ENCODE assay signal across 8 mouse cellular contexts in the genomic region with DNA sequence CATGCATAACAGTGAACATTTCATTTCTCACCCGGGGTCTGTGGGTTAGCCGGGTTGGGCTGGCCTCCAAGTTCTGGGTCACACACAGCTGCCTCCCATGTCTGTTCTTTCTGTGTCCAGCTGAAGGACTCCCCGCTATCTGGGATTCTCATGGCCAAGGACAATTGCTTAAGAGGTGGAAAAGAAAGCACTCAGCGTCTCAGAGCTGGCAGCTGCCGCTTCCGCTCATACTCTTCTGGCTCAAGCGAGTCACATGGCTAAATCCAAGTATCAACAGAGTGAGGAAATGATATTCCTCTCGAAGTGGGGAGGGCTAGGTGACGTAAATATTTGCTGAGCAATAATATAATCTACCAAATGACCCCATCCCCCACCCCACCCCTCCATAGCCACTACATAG. TPM values are rescaled to one million over a fixed set of nuclear protein-coding genes. Genes with fewer than 3 reads are reported as not detected.
DNase-seq lines count a peak whose midpoint lies in the region; ATAC-seq and TF ChIP-seq lines count a peak whose summit lies in the region.

No protein-coding gene starts in this region.

- H3K36me3 ChIP-seq in limb, embryonic 14.5 days (ENCODE audit: control insufficient read depth, insufficient read depth, low read length) = no peaks in the 10 kb centered on the region
- H3K36me3 ChIP-seq in limb, embryonic 10.5 days = no peaks in the 10 kb centered on the region
- H3K36me3 ChIP-seq in intestine, embryonic 16.5 days (ENCODE audit: control insufficient read depth, insufficient read depth, low read length) = no peaks in the 10 kb centered on the region

- DNase-seq in limb, embryonic 14.5 days (ENCODE audit: low spot score) = peak; percentile 45
- no peak for DNase-seq in limb, embryonic 10.5 days (ENCODE audit: low spot score)
- DNase-seq in gastrocnemius, adult 18-20 months (ENCODE audit: low spot score) = peak; percentile 78
- peak; percentile 88 to 93 for DNase-seq in lung, adult 18-20 months
- DNase-seq in testis, postnatal 14 days (ENCODE audit: low spot score) = peak; percentile 82
- no peak for DNase-seq in neural tube, embryonic 10.5 days (ENCODE audit: extremely low spot score, low spot score)
- no peak for DNase-seq in MN1 (ENCODE audit: low spot score)

- no peak overlapping the region for H3K4me3 ChIP-seq in limb, embryonic 14.5 days (replicated peaks; ENCODE audit: low read length)
- H3K4me3 ChIP-seq in limb, embryonic 10.5 days = no peak overlapping the region
- H3K4me3 ChIP-seq in intestine, embryonic 16.5 days (ENCODE audit: low read length) = peak overlapping the region; percentile 26

- WGBS in limb, embryonic 14.5 days = 70% methylated on average over 9 of the region's 9 CpGs
- WGBS in limb, embryonic 10.5 days = 85% methylated on average over 9 of the region's 9 CpGs
- WGBS in intestine, embryonic 16.5 days = 12% methylated on average over 9 of the region's 9 CpGs

- no peaks in the 10 kb centered on the region for H3K9me3 ChIP-seq in limb, embryonic 14.5 days (ENCODE audit: control insufficient read depth, low read length)
- no peaks in the 10 kb centered on the region for H3K9me3 ChIP-seq in limb, embryonic 10.5 days (replicated peaks)
- no peaks in the 10 kb centered on the region for H3K9me3 ChIP-seq in intestine, embryonic 16.5 days (ENCODE audit: control insufficient read depth, low read length)

- H3K27ac ChIP-seq in limb, embryonic 14.5 days (replicated peaks; ENCODE audit: low read depth, low read length) = no peak overlapping the region
- H3K27ac ChIP-seq in limb, embryonic 10.5 days = no peak overlapping the region
- peak overlapping the region; percentile 80 for H3K27ac ChIP-seq in intestine, embryonic 16.5 days (ENCODE audit: low read length)

- H3K27me3 ChIP-seq in limb, embryonic 14.5 days (ENCODE audit: control insufficient read depth, insufficient read depth, low read length) = no peaks in the 10 kb centered on the region
- H3K27me3 ChIP-seq in limb, embryonic 10.5 days (ENCODE audit: low read depth, poor library complexity, severe bottlenecking) = no peaks in the 10 kb centered on the region
- H3K27me3 ChIP-seq in intestine, embryonic 16.5 days (replicated peaks; ENCODE audit: control insufficient read depth, insufficient read depth, low read length) = no peaks in the 10 kb centered on the region

- H3K4me1 ChIP-seq in limb, embryonic 14.5 days (ENCODE audit: control insufficient read depth, insufficient read depth, low read length) = peaks cover 14% of the 10 kb centered on the region
- H3K4me1 ChIP-seq in limb, embryonic 10.5 days = peaks cover 20% of the 10 kb centered on the region
- peaks cover 29% of the 10 kb centered on the region for H3K4me1 ChIP-seq in intestine, embryonic 16.5 days (ENCODE audit: control insufficient read depth, insufficient read depth, low read length)

- ATAC-seq in limb, embryonic 14.5 days (ENCODE audit: low FRiP score, low read depth) = peak; percentile 44; the same call in 1 of the 2 replicates
- peak; percentile 73 for ATAC-seq in intestine, embryonic 16.5 days

- no peak overlapping the region for H3K9ac ChIP-seq in limb, embryonic 14.5 days (ENCODE audit: low read depth, low read length, severe bottlenecking)
- no peak overlapping the region for H3K9ac ChIP-seq in intestine, embryonic 16.5 days (ENCODE audit: low read depth, low read length)

- TF ChIP-seq POLR2A in limb, embryonic 14.5 days (IDR thresholded peaks at IDR 0.05; ENCODE audit: borderline replicate concordance, extremely low read depth, insufficient read depth, insufficient read length) = no peak

- no peak overlapping the region for H3K4me2 ChIP-seq in limb, embryonic 14.5 days (replicated peaks; ENCODE audit: low read depth, low read length, severe bottlenecking)
- H3K4me2 ChIP-seq in intestine, embryonic 16.5 days (ENCODE audit: low read depth, low read length) = peak overlapping the region; percentile 34; the same call in 1 of the 2 replicates

RNA-seq across cellular contexts. Expression of gene Top1, which starts 25.9 kb away (rescaled TPM):
- polyA plus RNA-seq in limb, embryonic 14.5 days (2012; rRNA removed) = 35.2 and 46.1 TPM in 2 replicates
- 65.1 and 74.4 TPM in 2 replicates for polyA plus RNA-seq in limb, embryonic 14.5 days (2014; fragmentation: Nextera tagmentation; extraction: Ambion mirVana)
- 96.6 and 107 TPM in 2 replicates for polyA plus RNA-seq in limb, embryonic 10.5 days (2016; fragmentation: Nextera tagmentation; extraction: Ambion mirVana)
- 10 to 100 TPM; 29.1 to 36.7 TPM for total RNA-seq in gastrocnemius, adult 18-20 months (2021)
- 47.4 and 53.4 TPM in 2 replicates for polyA plus RNA-seq in intestine, embryonic 16.5 days (2015; fragmentation: Nextera tagmentation; extraction: Ambion mirVana)

Comparison
In these comparisons a context has a peak if more than half of its experiments do, and no peak if none do; other contexts are left out.
1. DNase-seq: peak in limb, embryonic 14.5 days (single experiment), gastrocnemius, adult 18-20 months (single experiment), lung, adult 18-20 months (2 of 2) and testis, postnatal 14 days (single experiment); none in limb, embryonic 10.5 days (single experiment), neural tube, embryonic 10.5 days (single experiment) and MN1 (single experiment).